Mouse (Mus musculus): Measurements from ENCODE around the gene Cinp.
"Not testable (repeated sequence)": the region's sequence is repeated elsewhere in the genome, so short reads cannot be mapped to it uniquely, and the experiment has no call there.

The Cinp gene

DNA sequence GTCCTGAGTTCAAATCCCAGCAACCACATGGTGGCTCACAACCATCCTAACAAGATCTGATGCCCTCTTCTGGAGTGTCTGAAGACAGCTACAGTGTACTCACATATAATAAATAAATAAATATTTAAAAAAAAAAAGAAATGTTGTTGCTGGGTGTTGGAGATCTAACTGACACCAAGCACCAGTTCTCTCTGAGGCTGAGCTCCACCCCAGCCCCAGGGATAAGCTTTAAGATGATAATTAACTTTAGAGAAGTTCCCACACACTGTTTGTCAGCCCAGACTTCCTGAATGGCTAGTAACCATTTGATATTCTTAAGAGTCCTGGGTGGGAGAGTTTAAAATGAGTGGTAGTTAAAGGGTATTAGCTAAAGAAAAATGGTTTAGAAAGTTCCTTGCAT lies 28.7 kb downstream of the Cinp start:
- DNase-seq (ENCODE audit: low spot score in 2 of 2) = no peak

DNA sequence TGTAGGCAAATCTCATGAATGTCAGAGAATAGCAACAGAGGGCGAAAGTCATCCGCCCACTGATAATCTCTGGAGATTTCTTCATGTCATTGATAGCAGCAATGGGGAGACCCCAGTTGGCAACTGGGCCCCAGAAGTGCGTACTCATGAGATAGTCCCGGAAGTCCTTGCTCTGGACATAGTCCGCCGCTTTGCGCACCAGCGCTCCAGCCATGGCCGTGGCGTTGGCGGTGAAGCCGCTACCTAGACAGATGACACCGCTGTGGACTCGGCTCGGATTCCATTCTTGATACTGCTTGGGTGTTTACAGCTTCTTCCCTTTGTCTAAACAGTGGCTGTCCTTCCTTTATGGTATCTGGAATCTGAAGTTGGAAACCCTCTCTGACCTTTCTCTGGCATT lies 30.3 kb downstream of the Cinp start:
- DNase-seq (ENCODE audit: low spot score in 2 of 2) = not testable (repeated sequence)

DNA sequence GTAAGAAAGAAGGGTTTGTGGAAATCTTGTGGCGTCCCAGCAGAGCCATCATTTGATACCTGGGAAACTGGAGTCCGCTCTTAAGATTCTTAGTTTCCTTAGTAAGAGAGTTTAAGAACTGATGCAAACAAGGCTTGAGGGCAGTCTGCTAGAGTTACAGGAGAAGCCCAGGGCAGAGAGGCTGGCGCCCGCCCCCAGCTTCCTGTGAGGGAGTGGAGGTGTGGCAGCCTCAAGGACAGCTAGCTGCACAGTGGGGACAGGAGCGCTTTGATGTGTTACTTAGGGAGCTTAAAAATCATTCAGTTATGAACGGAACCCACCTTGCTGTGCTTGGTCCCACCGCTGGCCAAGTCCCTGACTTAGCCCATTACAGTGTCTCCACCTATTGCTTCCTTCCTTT lies 31.7 kb downstream of the Cinp start:
- peak in 1 of 2 experiments; percentile 27 for DNase-seq (ENCODE audit: low spot score in 2 of 2)

DNA sequence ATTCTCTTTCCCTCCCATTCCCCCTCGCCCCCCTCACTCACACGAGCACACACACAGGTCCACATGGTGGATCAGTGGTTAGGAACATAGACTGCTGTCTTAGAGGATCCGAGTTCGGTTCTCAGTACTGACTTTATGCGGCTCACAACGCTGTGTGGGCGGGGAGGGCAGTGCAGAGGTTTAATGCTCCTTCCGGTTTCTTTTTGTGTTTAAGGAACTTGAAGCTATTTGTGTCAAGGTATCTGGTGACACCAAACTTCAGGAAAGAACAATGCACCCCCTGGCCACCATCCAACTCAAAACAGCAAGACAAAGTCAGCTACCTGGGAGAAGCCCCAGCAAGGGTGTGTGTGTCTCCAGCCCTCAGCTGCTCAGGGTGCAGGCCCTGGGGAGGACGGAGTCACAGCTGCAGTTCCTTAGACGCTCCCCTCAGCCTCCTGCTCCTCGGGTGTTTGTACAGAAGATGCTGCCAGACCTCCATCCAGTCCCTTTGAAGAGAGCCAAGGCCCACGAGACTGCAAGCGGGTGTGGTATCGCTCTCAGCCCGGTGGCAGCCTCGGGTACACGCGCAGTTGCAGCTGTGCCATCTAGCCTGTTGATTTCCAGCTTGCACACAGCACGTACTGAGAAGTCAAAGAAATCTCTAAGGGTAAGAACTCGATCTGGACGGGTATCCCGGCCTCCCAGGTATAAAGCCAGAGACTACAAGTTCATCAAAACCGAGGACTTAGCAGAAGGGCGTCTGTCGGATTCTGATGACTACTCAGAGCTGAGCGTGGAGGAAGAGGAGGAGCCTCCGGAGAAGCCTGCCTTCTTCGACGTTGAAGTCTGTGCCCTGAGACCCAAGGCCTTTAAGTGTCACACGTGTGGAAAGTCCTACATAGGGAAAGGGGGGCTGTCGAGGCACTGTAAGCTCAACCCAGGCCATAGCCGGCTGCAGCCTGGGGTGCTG lies 33.9 kb downstream of the Cinp start:
- no peak for DNase-seq (ENCODE audit: low spot score in 2 of 2)

DNA sequence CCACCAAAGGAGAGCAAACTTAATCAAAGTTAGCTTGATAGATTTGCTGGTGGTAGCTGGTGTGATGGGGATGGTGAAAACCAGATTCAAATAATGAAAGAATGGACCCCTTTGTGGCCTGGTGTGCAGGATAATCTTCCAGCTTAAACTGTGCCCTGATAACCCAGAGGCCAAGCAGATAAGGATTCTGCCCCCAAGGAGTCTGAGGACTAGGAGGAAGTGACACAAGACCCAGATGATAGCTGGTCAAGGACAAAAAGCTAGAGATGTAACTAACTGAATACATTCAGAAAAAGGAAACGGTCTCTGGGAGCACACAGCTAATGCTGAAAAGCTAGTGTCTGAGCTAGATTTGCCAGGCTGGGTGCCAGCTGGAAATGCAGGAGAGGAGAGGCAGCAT lies 37.0 kb downstream of the Cinp start:
- DNase-seq (ENCODE audit: low spot score in 2 of 2) = no peak

DNA sequence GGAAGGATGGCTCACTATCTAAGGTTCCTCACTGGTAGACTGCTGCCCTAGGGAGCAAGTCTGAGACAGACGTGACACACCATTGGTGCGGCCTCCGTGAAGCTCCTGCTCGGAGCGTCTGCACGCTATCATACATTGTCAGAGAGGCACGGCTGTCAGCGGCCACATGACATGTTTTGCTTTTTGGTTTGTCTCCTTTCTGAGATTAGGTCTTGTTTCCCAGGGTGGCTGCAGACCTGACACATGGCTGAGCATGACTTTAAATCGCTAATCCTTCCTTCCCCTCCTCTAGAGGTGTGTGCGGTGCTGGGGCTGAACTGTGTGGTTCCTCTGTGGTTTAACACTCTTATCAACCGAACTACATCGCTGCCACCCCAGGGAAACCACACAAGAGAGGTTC lies 37.5 kb downstream of the Cinp start:
- DNase-seq (ENCODE audit: low spot score in 2 of 2) = no peak

DNA sequence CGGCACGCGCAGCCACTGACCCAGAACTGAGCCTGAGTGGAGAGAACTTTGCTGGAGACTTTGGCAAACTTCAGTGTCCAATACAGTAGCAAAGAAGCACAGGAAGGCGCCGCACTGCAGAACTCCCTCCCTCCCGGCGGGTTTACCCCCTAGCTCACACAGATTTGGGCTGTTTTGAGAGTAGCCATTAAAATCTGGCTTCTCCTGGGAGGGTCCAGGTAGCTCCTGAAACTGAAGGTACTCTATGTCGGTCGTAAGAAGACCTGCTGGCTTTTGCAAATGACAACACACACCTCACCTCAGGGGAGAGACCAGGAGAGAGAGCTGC lies 38.1 kb downstream of the Cinp start:
- no peak for DNase-seq (ENCODE audit: low spot score in 2 of 2)

DNA sequence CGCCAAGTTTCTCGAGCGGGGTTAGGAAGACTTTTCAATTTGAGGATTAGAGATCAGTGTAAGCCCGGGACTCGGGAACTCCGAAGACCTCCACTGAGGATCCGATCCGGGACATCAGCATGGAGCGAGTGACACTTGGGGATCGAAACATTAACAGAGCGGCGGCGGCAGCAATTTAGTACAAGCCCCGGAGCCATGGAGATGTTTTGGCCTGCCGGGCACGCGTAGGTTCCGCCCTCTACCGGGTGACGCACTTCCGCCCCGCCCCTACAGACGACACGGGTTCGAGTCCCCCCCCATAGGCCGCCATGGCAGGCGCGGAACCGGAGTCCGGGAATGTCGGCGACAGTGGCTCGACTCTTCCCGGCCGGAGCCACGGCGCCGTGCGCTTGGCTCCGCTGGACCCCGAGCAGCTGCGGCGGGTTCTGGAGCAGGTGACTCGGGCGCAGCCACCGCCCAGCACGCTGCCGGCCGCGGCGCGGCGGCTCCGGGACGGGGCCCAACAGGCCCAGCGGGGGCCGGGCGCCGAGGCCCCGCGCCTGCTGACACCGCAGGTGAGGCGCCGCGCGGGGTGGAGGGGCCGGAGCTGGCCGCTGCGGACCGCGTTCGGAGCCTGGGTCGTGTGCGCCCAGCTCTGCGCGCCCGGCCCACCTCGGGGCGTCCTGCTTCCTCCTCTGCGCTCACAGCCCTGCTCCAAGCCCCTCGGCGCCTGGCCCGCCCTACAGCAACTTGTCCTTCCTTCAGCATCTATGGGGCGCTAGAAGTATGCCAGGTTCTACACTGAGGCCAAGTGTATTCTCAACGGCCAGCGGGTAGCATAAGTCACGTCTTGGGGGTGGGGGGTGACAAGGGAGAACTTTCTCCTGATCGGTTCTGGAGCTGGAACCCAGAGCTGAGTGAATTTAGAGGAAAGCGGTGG lies 38.7 kb downstream of the Cinp start, which contains the start of gene Zfp839:
Gene Zfp839, plus strand, starts transcription at position 244 of the 919 bp plus-strand sequence.
- DNase-seq (ENCODE audit: low spot score in 2 of 2) = peak; percentile 63 to 73

DNA sequence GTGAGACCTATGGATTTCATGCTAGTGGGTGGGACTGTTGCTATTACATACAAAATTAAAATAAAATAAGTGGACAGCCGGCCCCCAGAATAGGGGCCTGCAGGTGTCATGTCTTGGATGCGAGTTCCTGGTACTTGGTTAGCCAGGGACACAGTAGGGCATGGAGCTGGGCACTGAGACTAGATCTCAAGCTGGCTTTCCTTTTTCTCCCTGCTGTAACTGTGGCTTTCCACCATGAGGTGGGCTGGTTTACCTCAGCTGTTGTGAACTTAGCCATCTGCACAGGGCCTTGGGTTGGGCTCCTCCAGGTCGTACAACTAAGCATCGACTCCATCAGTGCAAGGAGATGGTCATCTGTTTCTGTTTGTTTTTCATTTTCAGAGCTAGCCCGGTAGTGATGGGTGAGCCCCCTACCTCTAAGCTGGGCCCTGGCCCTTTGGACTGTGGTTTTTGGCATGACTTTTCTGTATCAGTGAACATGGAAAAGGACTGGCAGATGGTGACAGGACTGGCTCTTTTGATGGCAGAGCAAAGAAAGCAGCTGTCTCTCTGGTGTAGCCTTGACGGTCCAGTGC lies 42.7 kb downstream of the Cinp start:
- DNase-seq (ENCODE audit: low spot score in 2 of 2) = no peak

DNA sequence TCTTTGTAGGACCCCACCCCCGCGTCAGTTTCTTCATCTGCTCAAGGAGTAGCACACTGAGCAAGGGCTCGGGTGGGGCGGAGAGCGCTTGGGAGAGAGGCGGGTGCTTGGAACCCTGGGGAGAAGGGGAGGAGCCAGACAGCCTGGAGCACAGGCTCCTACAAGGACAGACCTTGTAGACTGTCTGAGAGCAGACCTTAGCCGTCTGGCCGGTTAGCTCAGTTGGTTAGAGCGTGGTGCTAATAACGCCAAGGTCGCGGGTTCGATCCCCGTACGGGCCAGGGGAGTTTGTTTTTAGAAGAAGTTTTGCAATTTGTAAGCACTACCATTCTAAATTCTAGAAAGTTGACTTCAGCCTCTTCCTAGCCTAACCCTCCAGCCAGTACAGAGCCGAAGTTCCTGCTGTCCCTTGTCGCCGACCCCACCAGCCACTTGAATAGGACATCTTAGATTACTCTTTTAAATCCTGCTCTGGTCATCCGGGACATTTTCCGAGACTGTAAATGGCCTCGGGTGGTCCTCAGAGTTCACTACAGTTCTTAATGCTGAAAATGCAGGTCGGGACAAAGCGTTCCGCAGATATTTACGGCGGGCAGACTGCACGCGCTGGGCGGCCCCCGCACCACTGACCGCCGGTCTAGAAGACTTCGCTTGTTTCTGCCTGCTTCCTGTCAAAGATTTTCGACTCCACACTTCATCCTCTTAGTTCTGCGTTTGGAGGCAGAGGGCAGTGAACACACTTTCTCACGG lies 43.6 kb downstream of the Cinp start:
- DNase-seq (ENCODE audit: low spot score in 2 of 2) = peak; percentile 22 to 37

DNA sequence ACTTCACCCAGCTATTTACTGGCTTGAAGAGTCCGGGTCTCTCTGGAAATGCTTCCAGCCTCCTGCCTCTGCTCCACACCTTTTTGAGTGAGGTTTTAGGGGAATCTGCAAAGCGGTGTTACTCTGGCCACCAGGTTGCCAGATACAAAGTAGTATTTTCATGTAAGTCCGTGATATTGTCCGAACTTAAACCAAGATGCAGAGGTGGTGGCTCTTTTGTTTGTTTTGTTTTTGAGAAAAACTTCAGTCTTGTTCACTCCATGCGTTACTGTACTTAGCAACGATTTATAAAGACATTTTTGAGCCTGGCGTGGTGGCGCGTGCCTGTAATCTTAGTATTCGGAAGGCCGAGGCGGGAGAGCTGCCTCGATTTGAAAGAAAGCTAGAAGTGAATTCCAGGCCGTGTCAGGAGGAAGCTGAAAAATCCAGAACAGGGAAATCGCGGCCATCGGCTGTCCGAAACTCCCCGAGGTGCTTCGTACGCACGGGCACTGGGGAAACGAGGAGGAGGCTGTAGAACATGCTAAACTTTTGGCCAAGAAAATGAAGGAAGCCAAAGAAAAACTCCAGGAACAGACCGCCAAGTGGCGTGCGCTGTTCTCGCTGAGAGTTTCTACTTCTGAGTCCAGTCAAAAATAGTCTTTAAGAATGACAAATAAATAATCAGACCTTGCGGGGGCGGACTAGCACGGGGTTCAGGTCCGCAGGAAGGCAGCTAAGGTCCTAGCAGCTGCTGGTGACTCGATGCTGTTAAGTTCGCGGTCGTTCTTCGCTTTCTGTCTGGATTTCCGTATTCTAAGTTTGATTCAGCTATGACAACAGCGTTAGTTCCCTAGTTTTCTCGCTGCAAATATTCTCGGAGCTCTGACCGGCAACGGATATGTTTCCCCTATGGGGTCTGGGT lies 44.5 kb downstream of the Cinp start:
- DNase-seq (ENCODE audit: low spot score in 2 of 2) = no peak

DNA sequence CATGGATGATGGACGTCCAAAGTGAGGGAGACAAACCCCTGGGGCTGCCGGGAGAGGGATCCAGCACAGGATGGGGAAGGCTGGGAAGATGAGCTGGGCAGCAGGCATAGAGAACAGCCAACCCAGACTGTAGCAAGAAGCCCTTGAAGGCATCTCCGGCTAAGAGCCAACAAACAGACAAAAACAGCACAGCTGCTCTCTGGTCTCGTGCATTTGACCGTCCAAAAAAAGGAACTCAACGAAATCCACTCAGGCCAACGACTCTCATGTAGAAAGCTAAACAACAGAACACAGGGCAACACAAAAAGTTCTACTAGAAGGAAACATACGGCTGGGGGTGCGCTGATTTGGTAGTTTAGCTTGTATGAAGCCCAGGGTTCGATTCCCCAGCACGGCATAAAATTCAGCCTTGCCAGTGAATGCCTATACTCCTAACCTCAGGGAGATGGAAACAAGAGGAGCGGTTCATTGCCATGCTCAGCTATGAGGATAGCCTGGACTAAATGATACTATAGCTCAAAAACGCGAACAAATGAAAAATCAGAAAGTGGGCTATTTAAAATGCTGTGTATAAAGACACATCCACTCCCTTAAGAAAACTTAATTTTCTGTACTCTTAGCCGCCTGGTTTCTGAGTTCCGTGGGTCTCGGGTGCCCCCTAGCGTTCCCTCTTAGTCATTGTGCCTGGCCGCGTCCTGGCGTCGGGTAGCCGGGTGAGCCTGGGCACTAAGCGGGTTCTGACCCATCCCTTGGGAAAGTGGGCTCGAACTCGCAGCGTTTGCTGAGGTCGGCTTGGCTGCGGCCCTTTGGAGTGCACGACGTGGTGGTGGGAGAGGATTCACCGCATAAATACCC lies 45.5 kb downstream of the Cinp start:
- peak; percentile 59 to 80 for DNase-seq (ENCODE audit: low spot score in 2 of 2)

DNA sequence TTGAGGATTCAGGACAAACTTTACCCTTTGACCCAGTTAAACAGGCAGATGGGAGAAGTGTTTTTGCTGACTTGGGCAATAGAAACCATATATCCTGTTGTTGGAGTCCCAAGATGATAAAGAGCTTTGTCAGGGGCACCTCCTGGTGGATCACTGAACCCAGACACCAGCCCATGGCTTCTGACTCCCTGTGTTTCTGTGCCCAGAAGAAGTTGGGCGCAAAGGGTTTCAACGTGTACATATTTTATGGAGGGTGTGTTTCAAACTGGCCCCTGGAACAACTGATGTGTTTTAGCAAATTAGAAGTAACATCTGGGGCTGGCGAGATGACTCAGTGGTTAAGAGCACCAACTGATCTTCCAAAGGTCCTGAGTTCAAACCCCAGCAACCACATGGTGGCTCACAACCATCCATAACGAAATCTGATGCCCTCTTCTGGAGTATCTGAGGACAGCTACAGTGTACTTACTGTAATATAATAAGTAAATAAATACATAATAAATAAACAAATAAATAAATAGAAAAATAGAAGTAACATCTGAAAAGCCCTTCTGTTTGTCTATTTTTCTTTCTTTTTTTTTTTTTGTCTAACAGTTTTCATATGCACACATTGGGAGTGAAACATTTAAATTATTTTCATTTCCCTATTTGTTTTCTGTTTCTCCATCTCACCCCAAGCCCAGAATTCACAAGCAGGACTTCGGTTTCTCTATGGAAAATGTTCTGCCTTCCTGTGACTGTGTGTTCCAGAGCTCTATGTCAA lies 47.0 kb downstream of the Cinp start:
- no peak for DNase-seq (ENCODE audit: low spot score in 2 of 2)

DNA sequence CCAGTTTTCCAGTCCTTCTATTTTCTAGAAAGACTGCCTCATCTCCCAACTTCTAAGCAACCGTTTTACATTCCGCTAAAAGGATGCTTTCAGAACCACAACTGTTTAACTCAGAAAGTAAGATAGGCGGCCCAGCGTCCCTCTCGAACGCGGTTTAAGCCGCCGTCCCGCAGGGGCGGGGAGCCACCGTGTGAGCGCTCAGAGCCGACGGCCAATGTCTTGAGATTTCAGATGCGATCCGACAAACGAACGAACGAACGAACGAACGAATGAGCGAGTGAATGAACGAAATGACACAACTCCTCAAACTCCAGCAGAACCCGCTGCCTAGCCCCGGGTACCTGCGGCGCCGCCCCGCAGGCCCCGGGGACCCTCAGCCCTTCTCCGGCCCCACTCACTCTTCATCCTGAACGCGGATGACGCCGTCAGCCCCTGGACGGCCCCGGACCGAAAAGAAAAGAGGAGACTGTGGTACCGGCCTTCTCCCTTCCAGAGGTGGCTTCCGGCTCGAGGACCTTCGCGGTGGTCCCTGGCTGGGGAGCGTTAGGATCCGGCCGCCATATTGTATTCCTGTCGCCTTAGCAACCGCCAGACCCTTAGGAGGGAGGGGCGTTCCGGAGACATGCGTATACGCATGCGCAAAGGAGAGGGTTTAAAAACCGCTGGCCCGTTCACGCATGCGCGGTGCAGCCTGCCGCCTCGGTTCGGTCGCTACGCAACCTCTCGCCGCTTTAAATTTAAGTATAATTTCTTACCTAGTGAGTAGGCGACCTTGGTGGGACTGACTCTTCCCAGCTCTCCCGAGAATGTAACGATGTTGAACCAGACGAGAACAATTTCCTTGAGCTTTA lies 48.4 kb downstream of the Cinp start, which contains the start of gene Mok:
Gene Mok, minus strand, starts transcription at position 592 of the 851 bp plus-strand sequence.
- DNase-seq (ENCODE audit: low spot score in 2 of 2) = peak; percentile 93 to 98

DNA sequence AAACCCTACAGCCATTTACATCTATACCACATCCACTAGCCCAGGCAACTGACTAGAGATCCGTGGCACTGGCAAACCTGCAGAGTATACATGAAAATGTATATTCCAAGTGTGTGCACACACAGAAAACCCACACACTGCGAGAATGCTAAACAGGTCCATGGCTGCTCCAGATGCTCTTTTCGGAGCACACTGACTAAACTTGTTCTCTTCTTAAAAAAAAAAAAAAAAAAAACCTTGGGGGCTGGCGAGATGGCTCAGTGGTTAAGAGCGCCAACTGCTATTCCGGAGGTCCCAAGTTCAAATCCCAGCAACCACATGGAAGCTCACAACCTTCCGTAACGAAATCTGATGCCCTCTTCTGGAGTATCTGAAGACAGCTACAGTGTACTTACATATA lies 51.1 kb downstream of the Cinp start:
- no peak for DNase-seq (ENCODE audit: low spot score in 2 of 2)

DNA sequence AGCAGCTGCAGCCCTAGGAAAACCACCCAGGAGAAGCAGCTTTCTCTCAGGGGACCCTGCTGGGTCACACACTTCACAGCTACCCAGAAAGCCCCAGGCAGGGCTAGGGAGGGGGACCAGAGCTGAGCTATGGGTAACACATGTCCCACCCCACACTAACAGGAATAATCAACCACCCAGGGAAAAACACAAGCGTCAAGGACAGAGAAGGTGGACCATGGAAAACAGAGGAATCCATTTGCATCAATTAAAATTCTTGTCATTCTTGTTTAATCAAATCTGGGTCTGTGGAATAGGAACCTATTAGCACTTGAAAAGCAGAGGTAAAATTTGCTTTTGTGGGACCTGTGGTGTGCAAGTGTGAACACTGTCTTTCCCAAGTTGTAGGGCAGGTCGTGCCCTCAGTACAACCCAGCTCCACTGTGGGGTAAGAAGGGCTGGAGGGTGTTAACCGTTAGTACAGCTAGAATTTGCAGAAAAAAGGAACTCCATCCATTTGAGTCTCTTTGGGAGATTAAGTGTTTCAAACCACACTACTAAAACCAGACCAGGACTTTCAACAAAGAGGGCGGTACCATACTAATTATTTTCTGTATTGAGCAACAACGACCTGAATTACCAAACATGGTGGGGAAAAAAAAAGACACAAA lies 51.6 kb downstream of the Cinp start:
- no peak for DNase-seq (ENCODE audit: low spot score in 2 of 2)

DNA sequence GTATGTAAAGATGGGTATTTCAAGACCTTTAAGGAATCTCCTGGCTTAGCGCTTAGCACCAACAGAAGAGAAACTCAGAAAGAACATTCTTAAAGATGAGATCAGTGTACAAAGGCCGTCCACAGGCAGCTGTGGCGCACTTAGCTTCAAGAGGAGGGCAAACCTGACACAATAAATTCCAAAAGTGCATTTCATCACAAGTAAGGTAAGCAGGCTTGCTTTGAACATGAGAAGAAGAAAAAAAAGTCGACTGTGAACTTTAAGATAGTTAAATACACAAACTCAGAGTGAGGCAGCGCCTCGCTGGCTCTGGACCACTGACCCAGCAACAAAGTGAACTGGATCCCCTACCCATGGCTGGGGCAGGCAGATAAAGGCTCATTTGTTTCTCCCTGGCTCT lies 52.2 kb downstream of the Cinp start:
- DNase-seq (ENCODE audit: low spot score in 2 of 2) = no peak

All from thymus, postnatal 10 days (tissue).